Mouse (Mus musculus): Measurements from ENCODE around the gene Lrmp. TPM values are rescaled to one million over a fixed set of nuclear protein-coding genes. Genes with fewer than 3 reads are reported as not detected.
"Not testable (repeated sequence)": the region's sequence is repeated elsewhere in the genome, so short reads cannot be mapped to it uniquely, and the experiment has no call there.

Gene Lrmp
- total RNA-seq, 1 experiment from 2014 or later: 5.3 TPM

DNA sequence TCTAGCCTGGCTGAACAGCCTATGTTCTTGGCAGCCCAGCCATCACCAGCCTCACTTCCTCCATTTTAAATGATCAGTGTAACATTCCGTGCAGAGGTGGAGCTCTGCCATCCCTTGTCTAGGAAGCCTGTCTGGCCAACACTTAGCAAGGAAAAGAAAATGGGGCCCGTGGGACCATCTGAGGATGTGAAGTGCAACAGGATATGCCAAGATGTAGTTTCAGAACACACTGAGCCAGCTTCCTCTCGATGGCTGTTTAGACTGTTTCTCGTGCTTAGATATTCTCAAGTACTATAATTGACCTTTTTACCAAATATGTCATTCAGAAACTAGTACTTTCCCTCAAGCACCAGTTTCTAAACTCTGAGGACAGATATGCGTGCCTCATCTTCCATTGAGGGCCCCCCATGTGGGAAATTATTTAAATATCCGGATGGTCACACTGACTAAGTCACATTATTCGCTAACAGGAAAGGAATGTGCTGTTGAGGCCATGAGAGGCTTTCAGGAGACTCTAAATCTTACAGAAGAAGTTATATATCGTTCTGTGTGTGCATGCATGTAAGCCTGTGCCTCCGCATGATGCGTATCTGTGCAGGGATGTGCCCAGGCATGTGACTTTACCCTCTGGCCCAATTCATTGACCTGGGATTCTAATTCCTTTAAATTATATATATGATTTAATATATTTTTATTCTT, 11.1 kb upstream of the Lrmp start:
- DNase-seq: peak; percentile 34

GRCm38 (mm10) chr6:145105439-145105838, 10.0 kb upstream of the Lrmp start:
- no peak for DNase-seq

GRCm38 (mm10) chr6:145106163-145106842, 9.2 kb upstream of the Lrmp start:
- DNase-seq: no peak

DNA sequence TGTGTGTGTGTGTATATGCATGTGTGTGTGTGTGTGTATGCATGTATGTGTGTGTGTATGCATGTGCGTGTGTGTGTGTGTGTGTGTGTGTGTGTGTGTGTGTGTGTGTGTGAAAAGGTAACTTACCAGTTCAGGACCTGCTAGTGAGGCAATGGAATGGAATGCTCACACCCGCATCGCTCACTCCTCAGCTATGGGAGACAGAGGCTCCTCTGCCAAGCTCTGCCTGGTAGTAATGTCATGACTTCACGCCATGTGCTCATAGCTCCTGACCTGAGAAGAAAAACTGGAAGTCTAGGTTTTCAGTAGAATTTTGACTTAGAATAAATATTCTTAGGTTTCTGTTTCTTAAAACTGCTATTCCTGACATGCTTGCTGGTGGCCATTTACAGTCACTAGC, 4.7 kb upstream of the Lrmp start:
- no peak for DNase-seq

DNA sequence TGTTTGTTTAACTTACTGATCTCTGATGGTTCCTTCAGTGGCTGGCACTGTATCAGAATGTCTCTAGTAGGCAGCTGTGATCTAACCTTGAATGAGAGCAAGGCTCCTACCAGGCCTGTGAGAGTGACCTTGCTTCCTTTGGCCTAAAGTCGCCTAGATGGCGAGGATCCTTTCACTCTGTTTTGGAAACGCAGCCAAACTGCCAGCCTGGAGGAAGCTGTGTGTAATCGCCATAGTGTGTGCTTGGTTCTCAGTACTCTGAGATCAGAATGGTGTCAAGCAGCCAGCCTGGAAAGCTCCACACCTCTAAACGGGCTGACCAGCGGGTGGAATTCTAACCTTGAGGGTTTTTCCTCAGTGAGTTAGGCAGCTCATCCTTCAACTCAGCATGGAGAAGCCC, 2.6 kb upstream of the Lrmp start:
- peak; percentile 56 for DNase-seq

DNA sequence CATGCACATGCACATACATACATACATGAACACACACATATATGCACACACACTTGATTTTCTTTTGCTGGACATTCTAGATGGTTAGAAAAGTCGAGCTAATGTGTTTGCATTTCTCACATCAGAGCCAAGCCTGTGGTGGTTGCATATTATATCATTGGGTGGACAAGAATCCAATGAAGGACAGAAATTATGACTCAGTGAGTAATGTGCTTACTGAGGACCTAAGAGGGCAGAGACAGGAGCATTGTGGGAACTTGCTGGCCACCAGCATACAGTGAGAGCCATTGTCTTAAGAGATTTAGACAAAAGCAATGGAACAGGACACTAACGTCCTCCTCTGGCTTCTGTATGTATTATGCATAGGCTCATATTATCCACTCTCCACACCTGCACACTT, 892 bp upstream of the Lrmp start:
- no peak for DNase-seq

GRCm38 (mm10) chr6:145116098-145116672, 732 bp downstream of the Lrmp start:
- no peak for DNase-seq

GRCm38 (mm10) chr6:145120086-145120485, 4.6 kb downstream of the Lrmp start:
- DNase-seq: no peak

DNA sequence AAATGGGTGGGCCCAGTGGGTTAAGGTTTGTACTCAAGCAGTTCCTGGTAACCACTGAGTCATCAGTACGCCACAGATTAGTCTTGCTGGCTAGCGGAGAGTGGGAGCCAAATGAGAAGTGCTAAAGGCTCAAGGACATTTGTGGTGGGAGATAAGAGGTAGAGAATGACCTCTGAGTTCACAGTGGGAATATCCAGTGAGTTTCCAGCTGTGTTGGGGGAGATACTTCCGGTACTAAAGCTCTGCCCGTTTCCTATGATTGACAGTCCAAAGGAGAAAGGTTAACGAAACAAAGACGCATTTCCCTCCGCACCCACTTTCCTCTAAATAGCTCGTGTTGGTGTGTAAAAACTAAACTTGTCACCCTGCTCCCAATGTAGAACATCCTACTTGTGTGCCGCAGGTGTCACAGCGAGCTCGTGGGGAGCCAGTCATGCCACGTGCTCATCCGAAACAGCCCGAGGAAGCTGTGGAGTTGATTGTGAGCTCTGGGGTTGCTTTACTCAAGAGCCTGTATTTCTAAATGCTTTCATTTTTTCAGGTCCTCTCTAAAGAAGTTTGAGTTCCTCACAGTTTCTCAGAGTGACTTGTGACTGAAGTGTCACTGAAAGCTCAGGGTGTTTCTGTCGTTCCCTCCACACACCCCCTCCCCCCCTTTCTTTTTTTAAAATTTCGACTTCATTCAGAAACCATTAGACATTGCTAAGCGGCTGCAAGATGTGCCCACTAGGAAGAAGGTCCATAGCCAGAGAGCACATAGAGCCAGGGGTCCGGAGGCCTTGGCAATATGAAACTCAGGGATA, 5.5 kb downstream of the Lrmp start:
- peak; percentile 34 for DNase-seq

- DNase-seq: no peak
These were observed 6.4 kb downstream of the Lrmp start for GRCm38 (mm10) chr6:145121590-145122420.

DNA sequence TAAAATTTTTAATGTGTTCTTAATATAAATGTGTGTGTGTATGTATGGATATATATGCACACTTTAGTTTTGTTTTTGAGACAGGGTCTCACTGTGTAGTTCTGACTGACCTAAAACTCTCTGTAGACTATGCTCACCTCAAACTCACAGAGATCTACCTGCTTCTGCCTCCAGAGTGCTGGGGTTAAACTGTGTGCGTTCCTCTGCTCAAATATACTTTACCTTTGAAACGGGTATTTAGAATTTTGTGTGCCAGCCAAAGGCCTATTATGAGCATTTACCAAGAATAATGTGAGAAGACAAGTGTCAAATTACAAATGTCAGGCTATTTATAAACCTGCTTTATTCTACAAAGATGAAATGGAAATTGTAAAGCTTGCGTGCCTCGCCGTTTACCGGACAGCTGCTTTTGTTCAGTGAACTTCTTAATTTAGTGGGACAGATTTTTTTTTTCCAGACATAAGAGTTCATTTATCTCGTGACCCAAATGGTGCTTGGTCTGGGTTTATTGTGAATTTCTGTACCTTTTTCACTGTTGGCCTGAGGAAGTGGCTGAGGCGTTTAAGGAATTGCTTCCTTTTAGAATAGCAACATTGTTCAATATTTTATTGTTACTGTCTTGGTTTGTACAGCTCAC, 7.1 kb downstream of the Lrmp start:
- no peak for DNase-seq

GRCm38 (mm10) chr6:145123136-145124060, 7.9 kb downstream of the Lrmp start:
- DNase-seq: no peak

DNA sequence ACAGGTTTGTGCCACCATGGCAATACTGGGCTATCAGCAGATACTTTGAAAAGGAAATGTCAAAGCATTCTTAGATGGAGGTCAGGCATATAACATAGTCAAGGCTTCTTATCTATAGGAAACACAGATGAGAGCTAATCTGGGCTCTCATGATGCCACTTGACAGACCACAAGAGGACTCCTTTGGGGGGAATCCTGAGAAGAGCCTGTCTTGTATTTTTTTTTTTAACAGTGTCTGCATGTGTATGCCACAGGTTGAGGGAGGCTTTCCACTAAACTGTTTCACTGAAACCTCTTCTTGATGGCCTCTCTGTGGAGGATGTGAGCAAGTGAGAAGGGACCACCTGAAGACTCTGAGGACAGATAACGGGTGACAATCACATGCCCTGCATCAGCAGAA, 9.2 kb downstream of the Lrmp start:
- no peak for DNase-seq

DNA sequence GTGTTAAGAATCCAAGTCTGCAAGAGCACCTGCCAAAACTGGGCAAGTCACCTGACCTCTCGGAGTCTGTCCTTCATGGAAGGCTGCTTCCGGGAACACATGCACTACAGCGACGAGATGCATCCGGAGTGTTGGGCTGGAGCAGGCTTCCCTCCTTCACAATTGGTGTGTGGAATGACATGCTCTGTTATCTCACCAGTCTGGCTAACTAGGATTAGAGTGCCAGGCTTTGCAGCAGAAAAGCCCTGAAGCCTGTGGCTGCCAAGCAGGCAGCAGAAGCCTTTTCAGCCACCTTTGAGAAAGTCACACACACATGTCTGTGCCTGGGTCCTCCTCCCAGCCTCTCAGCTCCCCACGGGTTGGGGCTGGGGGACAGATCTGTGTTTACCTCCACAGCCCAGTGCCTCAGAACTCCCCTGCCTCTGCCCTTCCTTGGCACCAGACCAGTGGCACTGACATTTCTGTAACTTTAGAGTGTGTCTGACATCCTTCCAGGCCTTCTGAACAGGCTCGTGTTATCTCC, 10.2 kb downstream of the Lrmp start:
- DNase-seq: peak; percentile 42

- no peak for DNase-seq
These were observed 12.2 kb downstream of the Lrmp start for GRCm38 (mm10) chr6:145127652-145128051.

DNA sequence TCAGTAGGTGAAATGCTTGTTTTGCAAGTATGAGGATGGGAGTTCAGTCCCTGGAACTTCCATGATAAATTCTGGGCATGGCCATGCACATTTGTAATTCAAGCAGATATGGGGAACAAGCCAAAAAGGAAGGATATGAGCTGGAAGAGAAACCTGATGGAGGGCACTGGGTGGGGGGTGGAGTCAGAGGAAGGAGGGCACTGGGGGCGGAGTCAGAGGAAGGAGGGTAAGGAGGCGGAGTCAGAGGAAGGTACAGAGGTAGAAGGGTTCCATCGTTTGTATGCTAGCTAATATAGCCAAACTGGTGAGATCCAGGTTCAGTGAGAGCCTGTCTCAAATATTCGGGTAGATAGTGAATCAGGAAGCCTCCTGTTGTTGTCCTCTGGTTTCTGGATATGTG, 14.1 kb downstream of the Lrmp start:
- DNase-seq: no peak

- DNase-seq: no peak
These were observed 16.5 kb downstream of the Lrmp start for GRCm38 (mm10) chr6:145131991-145132390.

DNA sequence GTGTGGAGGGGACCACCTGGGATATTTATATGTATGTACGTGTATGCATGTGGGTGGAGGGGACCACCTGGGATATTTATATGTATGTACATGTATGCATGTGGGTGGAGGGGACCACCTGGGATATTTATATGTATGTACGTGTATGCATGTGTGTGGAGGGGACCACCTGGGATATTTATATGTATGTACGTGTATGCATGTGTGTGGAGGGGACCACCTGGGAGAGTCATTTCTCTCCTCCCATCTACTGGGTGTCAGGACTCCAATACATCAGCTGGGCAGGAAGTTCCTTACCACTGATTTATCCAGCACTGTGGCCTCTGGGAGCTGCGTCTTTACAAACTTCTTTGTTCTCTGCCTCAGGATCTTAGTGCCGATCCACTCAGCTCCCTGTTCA, 17.5 kb downstream of the Lrmp start:
- not testable (repeated sequence) for DNase-seq

DNA sequence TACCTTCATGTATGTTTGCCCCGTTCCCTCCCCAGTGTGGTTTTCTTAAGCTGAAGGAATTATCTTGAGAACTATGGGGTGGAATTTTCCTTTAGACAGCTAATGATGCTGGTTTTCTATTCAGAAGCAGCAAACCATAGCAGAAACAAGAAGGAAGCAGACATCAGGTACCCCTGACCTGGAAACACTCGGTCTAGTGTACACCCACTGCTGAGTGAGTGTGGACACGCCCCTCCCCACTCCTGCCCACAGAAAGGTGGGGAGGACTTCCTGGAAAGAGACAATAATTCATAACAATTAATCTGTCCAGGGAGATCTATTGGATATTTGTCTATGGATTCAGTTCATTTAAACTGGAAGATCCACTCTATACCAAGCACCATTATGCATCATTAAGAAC, 19.8 kb downstream of the Lrmp start:
- no peak for DNase-seq

DNA sequence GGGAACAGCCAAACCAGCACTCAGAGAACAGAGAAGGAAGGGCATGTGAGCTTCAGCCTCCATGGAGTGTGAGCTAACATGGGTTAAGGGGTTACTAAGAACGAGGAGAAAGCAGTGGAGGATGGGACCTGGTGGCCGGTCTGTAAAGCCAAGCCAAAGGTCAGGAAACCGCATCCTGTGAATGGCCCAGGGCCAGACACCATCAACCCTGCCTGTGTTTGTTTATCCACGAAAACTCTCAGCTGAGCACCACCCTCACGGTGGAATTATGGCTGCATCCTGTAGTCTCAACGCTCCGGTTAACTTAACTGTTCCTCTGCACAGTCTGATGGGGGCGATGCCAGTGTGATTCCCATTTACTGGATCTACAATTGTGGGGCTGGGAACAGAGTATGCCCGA, 20.4 kb downstream of the Lrmp start:
- DNase-seq: no peak
